31 mouse cellular contexts compared by ENCODE assay signal in genomic region chr2:141173607-141174006, GRCm38 (mm10).
DNase-seq lines count a peak whose midpoint lies in the region; ATAC-seq and TF ChIP-seq lines count a peak whose summit lies in the region.
"Had no signal": no experiment of that assay in that cellular context is flagged by ENCODE, and none has a peak within 500 bp of the region (broad histone marks: within the 10 kb centered on the region; RNA-seq: fewer than 3 reads in every experiment).

No protein-coding gene starts in this region.

- no peak for DNase-seq in kidney, postnatal 4 days
- peak; percentile 75 for DNase-seq in midbrain, embryonic 11.5 days (ENCODE audit: low spot score, missing footprints)
- no peak for DNase-seq in midbrain, postnatal 0 days (ENCODE audit: low spot score)
- peak; percentile 11 for DNase-seq in forelimb bud, embryonic 11.5 days (ENCODE audit: low read depth, low spot score)
- DNase-seq in urinary bladder, adult 2 months (ENCODE audit: low spot score) = no peak
- no peak for DNase-seq in left cerebral cortex, postnatal 10 days (ENCODE audit: extremely low spot score in 1 of 2, low spot score in 2 of 2)
- DNase-seq: adrenal gland, adult 8-10 months; B cell, adult 2 months; cerebellum, adult 2 months; cerebellum, postnatal 14 days; kidney, adult 8-10 months; kidney, postnatal 25 days; layer of hippocampus, adult 9-11 months; liver, embryonic 13.5 days; lung, adult 18-20 months; lung, postnatal 10 days; right cerebral cortex, postnatal 4 days; thymus, adult 18-20 months; thymus, postnatal 25 days had no signal

- no peak overlapping the region for H3K4me2 ChIP-seq in kidney, embryonic 14.5 days (replicated peaks; ENCODE audit: low read depth, low read length)
- no peak overlapping the region for H3K4me2 ChIP-seq in midbrain, embryonic 11.5 days
- H3K4me2 ChIP-seq in midbrain, postnatal 0 days (ENCODE audit: low read depth, low read length, poor library complexity, severe bottlenecking) = no peak overlapping the region
- H3K4me2 ChIP-seq: heart, embryonic 15.5 days; intestine, embryonic 15.5 days; limb, embryonic 15.5 days; liver, embryonic 13.5 days; neural tube, embryonic 13.5 days had no signal

- no peaks in the 10 kb centered on the region for H3K9me3 ChIP-seq in kidney, embryonic 14.5 days (ENCODE audit: control insufficient read depth, low read length)
- H3K9me3 ChIP-seq in midbrain, embryonic 11.5 days (ENCODE audit: control insufficient read depth, low read length) = no peaks in the 10 kb centered on the region
- H3K9me3 ChIP-seq in midbrain, postnatal 0 days (ENCODE audit: low read length) = no peaks in the 10 kb centered on the region
- H3K9me3 ChIP-seq: heart, embryonic 10.5 days; heart, embryonic 15.5 days; intestine, embryonic 15.5 days; limb, embryonic 15.5 days; liver, embryonic 13.5 days; midbrain, embryonic 10.5 days; neural tube, embryonic 13.5 days had no signal

- no peaks in the 10 kb centered on the region for H3K27me3 ChIP-seq in kidney, embryonic 14.5 days (ENCODE audit: control insufficient read depth, insufficient read depth, low read length)
- H3K27me3 ChIP-seq in midbrain, embryonic 11.5 days (ENCODE audit: control insufficient read depth, insufficient read depth, low read length) = no peaks in the 10 kb centered on the region
- H3K27me3 ChIP-seq in midbrain, postnatal 0 days (ENCODE audit: insufficient read depth, low read length) = no peaks in the 10 kb centered on the region
- H3K27me3 ChIP-seq: heart, embryonic 15.5 days; intestine, embryonic 15.5 days; limb, embryonic 15.5 days; liver, embryonic 13.5 days; neural tube, embryonic 13.5 days had no signal

- H3K27ac ChIP-seq in kidney, embryonic 14.5 days (ENCODE audit: low read depth, low read length) = no peak overlapping the region
- no peak overlapping the region for H3K27ac ChIP-seq in midbrain, embryonic 11.5 days (ENCODE audit: low read depth, low read length)
- H3K27ac ChIP-seq in midbrain, postnatal 0 days (ENCODE audit: low read depth, low read length) = no peak overlapping the region
- H3K27ac ChIP-seq: heart, embryonic 10.5 days; heart, embryonic 15.5 days; intestine, embryonic 15.5 days; limb, embryonic 15.5 days; liver, embryonic 13.5 days; midbrain, embryonic 10.5 days; neural tube, embryonic 13.5 days; stomach, postnatal 0 days had no signal

- no peak for TF ChIP-seq CTCF in midbrain, postnatal 0 days (IDR thresholded peaks at IDR 0.05)

- intact Hi-C loops in left cerebral cortex, postnatal 10 days (cut with DNase I) = no loop called here

- no peaks in the 10 kb centered on the region for H3K4me1 ChIP-seq in kidney, embryonic 14.5 days (ENCODE audit: control insufficient read depth, insufficient read depth, low read length)
- H3K4me1 ChIP-seq in midbrain, embryonic 11.5 days (ENCODE audit: control insufficient read depth, insufficient read depth, low read length) = no peaks in the 10 kb centered on the region
- no peaks in the 10 kb centered on the region for H3K4me1 ChIP-seq in midbrain, postnatal 0 days (ENCODE audit: insufficient read depth, low read length)
- H3K4me1 ChIP-seq: heart, embryonic 10.5 days; heart, embryonic 15.5 days; intestine, embryonic 15.5 days; limb, embryonic 15.5 days; liver, embryonic 13.5 days; midbrain, embryonic 10.5 days; neural tube, embryonic 13.5 days had no signal

- peak; percentile 62 for ATAC-seq in kidney, embryonic 14.5 days (ENCODE audit: low FRiP score, low TSS enrichment)
- no peak for ATAC-seq in midbrain, embryonic 11.5 days (ENCODE audit: low FRiP score)
- ATAC-seq in midbrain, postnatal 0 days (ENCODE audit: low FRiP score) = no peak
- ATAC-seq: forebrain, embryonic 16.5 days; hindbrain, embryonic 16.5 days; intestine, embryonic 15.5 days; midbrain, embryonic 16.5 days had no signal

- no peaks in the 10 kb centered on the region for H3K36me3 ChIP-seq in kidney, embryonic 14.5 days (ENCODE audit: control insufficient read depth, insufficient read depth, low read length)
- no peaks in the 10 kb centered on the region for H3K36me3 ChIP-seq in midbrain, embryonic 11.5 days (ENCODE audit: control insufficient read depth, insufficient read depth, low read length)
- H3K36me3 ChIP-seq in midbrain, postnatal 0 days (ENCODE audit: insufficient read depth, low read length) = no peaks in the 10 kb centered on the region
- H3K36me3 ChIP-seq: heart, embryonic 10.5 days; heart, embryonic 15.5 days; intestine, embryonic 15.5 days; limb, embryonic 15.5 days; liver, embryonic 13.5 days; midbrain, embryonic 10.5 days; neural tube, embryonic 13.5 days had no signal

- H3K4me3 ChIP-seq in kidney, embryonic 14.5 days (ENCODE audit: low read length) = no peak overlapping the region
- H3K4me3 ChIP-seq in midbrain, embryonic 11.5 days (ENCODE audit: low read depth, low read length) = no peak overlapping the region
- no peak overlapping the region for H3K4me3 ChIP-seq in midbrain, postnatal 0 days (ENCODE audit: low read depth, low read length)
- H3K4me3 ChIP-seq: heart, embryonic 10.5 days; heart, embryonic 15.5 days; intestine, embryonic 15.5 days; limb, embryonic 15.5 days; liver, embryonic 13.5 days; midbrain, embryonic 10.5 days; myocyte; neural tube, embryonic 13.5 days had no signal

- WGBS in kidney, embryonic 14.5 days = 35% methylated on average over 3 of the region's 3 CpGs
- 90% methylated on average over 3 of the region's 3 CpGs for WGBS in midbrain, embryonic 11.5 days
- WGBS in midbrain, postnatal 0 days = 95% methylated on average over 3 of the region's 3 CpGs

- no peak overlapping the region for H3K9ac ChIP-seq in kidney, embryonic 14.5 days (ENCODE audit: low read depth, low read length)
- no peak overlapping the region for H3K9ac ChIP-seq in midbrain, embryonic 11.5 days (ENCODE audit: low read length)
- H3K9ac ChIP-seq in midbrain, postnatal 0 days (replicated peaks; ENCODE audit: low read length, poor library complexity, severe bottlenecking) = no peak overlapping the region
- H3K9ac ChIP-seq: heart, embryonic 15.5 days; intestine, embryonic 15.5 days; limb, embryonic 15.5 days; liver, embryonic 13.5 days; neural tube, embryonic 13.5 days had no signal

Comparison
In these comparisons a context has a peak if more than half of its experiments do, and no peak if none do; other contexts are left out.
1. DNase-seq: peak in midbrain, embryonic 11.5 days (single experiment) and forelimb bud, embryonic 11.5 days (single experiment); none in kidney, postnatal 4 days (0 of 2), midbrain, postnatal 0 days (single experiment), urinary bladder, adult 2 months (single experiment) and left cerebral cortex, postnatal 10 days (0 of 2).